Mouse (Mus musculus) lung, adult 18-20 months (tissue): ENCODE data around the gene Parp8.

ENCODE experiments used
- DNase-seq, 2 experiments: peaks; one replicate each; pipeline ENCODE4 v3.0.0; 2022; ENCODE audit warnings: mixed read lengths in 2 of 2

Gene Parp8

GRCm38 (mm10) chr13:116811456-116811855, 213.9 kb downstream of the Parp8 start:
- no peak for DNase-seq
